ENCODE assay signal across 8 mouse cellular contexts in genomic region chr8:84846094-84846721, GRCm38 (mm10). TPM values are rescaled to one million over a fixed set of nuclear protein-coding genes. Genes with fewer than 3 reads are reported as not detected.
A peak's percentile ranks its signal among the peaks of the same experiment; 100 is the strongest.
DNase-seq lines count a peak whose midpoint lies in the region; ATAC-seq and TF ChIP-seq lines count a peak whose summit lies in the region.

No protein-coding gene starts in this region.

- TF ChIP-seq EP300 in CH12.LX (IDR thresholded peaks at IDR 0.05; ENCODE audit: low read length) = no peak; the same call in 1 of the 2 replicates

- peaks cover 31% of the 10 kb centered on the region for H3K79me2 ChIP-seq in CH12.LX (replicated peaks; ENCODE audit: control insufficient read depth, extremely low read depth, insufficient read depth, poor library complexity, severe bottlenecking)

- H3K27ac ChIP-seq in heart, embryonic 13.5 days (replicated peaks) = peak overlapping the region; percentile 84
- peak overlapping the region; percentile 48 for H3K27ac ChIP-seq in CH12.LX (ENCODE audit: insufficient read depth, low read depth)
- peak overlapping the region; percentile 79 for H3K27ac ChIP-seq in embryonic facial prominence, embryonic 12.5 days
- H3K27ac ChIP-seq in neural tube, embryonic 13.5 days (replicated peaks) = peak overlapping the region; percentile 92

- peaks cover 46% of the 10 kb centered on the region for H3K36me3 ChIP-seq in heart, embryonic 13.5 days
- peaks cover 39 to 47% of the 10 kb centered on the region in 2 experiments for H3K36me3 ChIP-seq in CH12.LX (replicated peaks in 1 of 2; ENCODE audit: control insufficient read depth in 1 of 2, insufficient read depth in 1 of 2, low read length in 1 of 2)
- peaks cover 42% of the 10 kb centered on the region for H3K36me3 ChIP-seq in embryonic facial prominence, embryonic 12.5 days
- peaks cover 42% of the 10 kb centered on the region for H3K36me3 ChIP-seq in neural tube, embryonic 13.5 days

- no peak for TF ChIP-seq CTCF in CH12.LX (conservative IDR thresholded peaks at IDR 0.05 in 1 of 2, IDR thresholded peaks at IDR 0.05 in 1 of 2; ENCODE audit: low read depth in 2 of 2, low read length in 2 of 2)

- peak; percentile 5; the same call in 1 of the 2 replicates for ATAC-seq in heart, embryonic 13.5 days (ENCODE audit: extremely low read depth, insufficient number of reproducible peaks, low FRiP score, low TSS enrichment)
- peak; percentile 31 for ATAC-seq in embryonic facial prominence, embryonic 12.5 days (ENCODE audit: insufficient number of reproducible peaks, insufficient read depth, low FRiP score, low TSS enrichment)
- peak; percentile 3 for ATAC-seq in inflammation-experienced regulatory T-cells, adult 6 months
- peak; percentile 36 for ATAC-seq in neural tube, embryonic 13.5 days (ENCODE audit: low read depth)

- no peaks in the 10 kb centered on the region for H3K9me3 ChIP-seq in heart, embryonic 13.5 days
- H3K9me3 ChIP-seq in CH12.LX (replicated peaks; ENCODE audit: low read length) = no peaks in the 10 kb centered on the region
- no peaks in the 10 kb centered on the region for H3K9me3 ChIP-seq in embryonic facial prominence, embryonic 12.5 days
- no peaks in the 10 kb centered on the region for H3K9me3 ChIP-seq in neural tube, embryonic 13.5 days

- no peaks in the 10 kb centered on the region for H3K27me3 ChIP-seq in heart, embryonic 13.5 days (replicated peaks)
- no peaks in the 10 kb centered on the region for H3K27me3 ChIP-seq in CH12.LX (replicated peaks)
- no peaks in the 10 kb centered on the region for H3K27me3 ChIP-seq in embryonic facial prominence, embryonic 12.5 days
- no peaks in the 10 kb centered on the region for H3K27me3 ChIP-seq in neural tube, embryonic 13.5 days

- H3K4me1 ChIP-seq in heart, embryonic 13.5 days = peaks cover 48% of the 10 kb centered on the region
- peaks cover 13 to 43% of the 10 kb centered on the region in 2 experiments for H3K4me1 ChIP-seq in CH12.LX (ENCODE audit: control insufficient read depth in 1 of 2, insufficient read depth in 2 of 2)
- peaks cover 30% of the 10 kb centered on the region for H3K4me1 ChIP-seq in embryonic facial prominence, embryonic 12.5 days
- H3K4me1 ChIP-seq in neural tube, embryonic 13.5 days (replicated peaks) = peaks cover 42% of the 10 kb centered on the region

- DNase-seq in heart, postnatal 25 days (ENCODE audit: low spot score) = no peak
- DNase-seq in CH12.LX (ENCODE audit: extremely low read depth) = no peak
- DNase-seq in spleen, postnatal 4 days (ENCODE audit: low spot score in 2 of 2) = no peak
- no peak for DNase-seq in left cerebral cortex, adult 18-20 months (ENCODE audit: low spot score in 2 of 2)

- under 1% methylated on average over 30 of the region's 30 CpGs for WGBS in heart, embryonic 13.5 days
- WGBS in embryonic facial prominence, embryonic 12.5 days = under 1% methylated on average over 30 of the region's 30 CpGs
- 0% methylated on average over 30 of the region's 30 CpGs for WGBS in neural tube, embryonic 13.5 days

- in situ Hi-C loops in CH12.LX (cut with MboI; ENCODE audit: low pct_ligation_motif_present, low pct_unique_long_range_greater_than_20kb, low sequenced_read_pairs) = loop anchor here (5.0 kb wide), 1 partner anchor 41 kb away; no protein-coding TSS in a partner anchor

- peak overlapping the region; percentile 97 for H3K4me3 ChIP-seq in heart, embryonic 13.5 days
- peak overlapping the region; percentile 80 to 98 (median 89) for H3K4me3 ChIP-seq in CH12.LX (replicated peaks in 1 of 3; ENCODE audit: low read depth in 2 of 3, low read length in 2 of 3, poor library complexity in 1 of 3)
- H3K4me3 ChIP-seq in embryonic facial prominence, embryonic 12.5 days = peak overlapping the region; percentile 93
- H3K4me3 ChIP-seq in neural tube, embryonic 13.5 days = peak overlapping the region; percentile 92

- no peak for TF ChIP-seq POLR2A in CH12.LX (IDR thresholded peaks at IDR 0.05; ENCODE audit: low read depth, low read length)

- no peak for TF ChIP-seq RAD21 in CH12.LX (IDR thresholded peaks at IDR 0.05; ENCODE audit: low read depth, low read length)

- dilution Hi-C loops in CH12.LX (cut with MboI; ENCODE audit: extremely low pct_ligation_motif_present, extremely low pct_unique_long_range_greater_than_20kb, low sequenced_read_pairs) = no loop called here

- intact Hi-C loops in heart, postnatal 25 days (cut with DNase I) = loop anchor here (5.0 kb wide), 1 partner anchor 1239 kb away; the partner anchor contains the start of genes Dnajb1 and Tecr

- H3K9ac ChIP-seq in heart, embryonic 13.5 days = peak overlapping the region; percentile 98
- peak overlapping the region; percentile 85 for H3K9ac ChIP-seq in CH12.LX (ENCODE audit: insufficient read depth, low read depth)
- H3K9ac ChIP-seq in embryonic facial prominence, embryonic 12.5 days = peak overlapping the region; percentile 91
- H3K9ac ChIP-seq in neural tube, embryonic 13.5 days = peak overlapping the region; percentile 96

- H3K4me2 ChIP-seq in heart, embryonic 13.5 days = peak overlapping the region; percentile 92
- H3K4me2 ChIP-seq in CH12.LX (ENCODE audit: insufficient read depth, low read depth, poor library complexity, severe bottlenecking) = peak overlapping the region; percentile 64
- peak overlapping the region; percentile 76 for H3K4me2 ChIP-seq in embryonic facial prominence, embryonic 12.5 days (replicated peaks)
- peak overlapping the region; percentile 90 for H3K4me2 ChIP-seq in neural tube, embryonic 13.5 days

TF ChIP-seq in CH12.LX, 34 proteins besides CTCF, POLR2A, EP300 and RAD21 (continues in another document):
- TF ChIP-seq ZNF384 (IDR thresholded peaks at IDR 0.05; ENCODE audit: low read depth, low read length) (no peak), ETS1 (conservative IDR thresholded peaks at IDR 0.05; ENCODE audit: low read depth, low read length) (no peak), POLR2AphosphoS2 (IDR thresholded peaks at IDR 0.05; ENCODE audit: low read depth, low read length) (no peak)

RNA-seq across cellular contexts. Expression of gene Calr, which starts 0.5 kb away (rescaled TPM):
- polyA plus RNA-seq in heart, embryonic 13.5 days (2015; fragmentation: Nextera tagmentation; extraction: Ambion mirVana) = 711 and 772 TPM in 2 replicates
- total RNA-seq in heart, postnatal 25 days (2021) = 100 to 1,000 TPM; 365 to 441 TPM
- 395 and 738 TPM in 2 replicates for total RNA-seq in CH12.LX (2012; rRNA removed)
- total RNA-seq in CH12.LX (2014; rRNA removed) = 627 and 669 TPM in 2 replicates
- 1,181 and 1,636 TPM in 2 replicates for polyA plus RNA-seq in CH12.LX (2012; ENCODE audit: insufficient read length, low read depth)
- polyA plus RNA-seq in embryonic facial prominence, embryonic 12.5 days (2016; fragmentation: Nextera tagmentation; extraction: Ambion mirVana) = 919 and 944 TPM in 2 replicates
- 100 to 1,000 TPM; 278 to 341 (median 290) TPM for polyA plus RNA-seq in inflammation-experienced regulatory T-cells, adult 6 months (2017; shearing (Covaris generic))
- polyA plus RNA-seq in neural tube, embryonic 13.5 days (2015; fragmentation: Nextera tagmentation; extraction: Ambion mirVana) = 766 and 971 TPM in 2 replicates
- 100 to 1,000 TPM; 456 to 475 TPM for total RNA-seq in left cerebral cortex, adult 18-20 months (2021)

RNA-seq across cellular contexts. Expression of gene Rad23a, which starts 5.7 kb away (rescaled TPM):
- 108 and 123 TPM in 2 replicates for polyA plus RNA-seq in heart, embryonic 13.5 days (2015; fragmentation: Nextera tagmentation; extraction: Ambion mirVana)
- 10 to 100 TPM; 80.8 to 81.1 TPM for total RNA-seq in heart, postnatal 25 days (2021)
- total RNA-seq in CH12.LX (2012; rRNA removed) (87.0 and 115 TPM in 2 replicates), CH12.LX (2014; rRNA removed) (66.4 and 66.5 TPM in 2 replicates)
- polyA plus RNA-seq in CH12.LX (2012; ENCODE audit: insufficient read length, low read depth) = 135 and 143 TPM in 2 replicates
- polyA plus RNA-seq in embryonic facial prominence, embryonic 12.5 days (2016; fragmentation: Nextera tagmentation; extraction: Ambion mirVana) = 96.0 TPM in 2 replicates
- 100 to 1,000 TPM; 128 to 152 (median 145) TPM for polyA plus RNA-seq in inflammation-experienced regulatory T-cells, adult 6 months (2017; shearing (Covaris generic))
- 69.9 and 74.2 TPM in 2 replicates for polyA plus RNA-seq in neural tube, embryonic 13.5 days (2015; fragmentation: Nextera tagmentation; extraction: Ambion mirVana)
- 10 to 100 TPM; 78.9 to 79.8 TPM for total RNA-seq in left cerebral cortex, adult 18-20 months (2021)

RNA-seq across cellular contexts. Expression of gene Farsa, which starts 10.6 kb away (rescaled TPM):
- polyA plus RNA-seq in heart, embryonic 13.5 days (2015; fragmentation: Nextera tagmentation; extraction: Ambion mirVana) = 58.3 and 63.1 TPM in 2 replicates
- total RNA-seq in heart, postnatal 25 days (2021) = 10 to 100 TPM; 24.7 to 25.5 TPM
- total RNA-seq in CH12.LX (2012; rRNA removed) (142 and 165 TPM in 2 replicates), CH12.LX (2014; rRNA removed) (144 and 146 TPM in 2 replicates)
- 175 and 192 TPM in 2 replicates for polyA plus RNA-seq in CH12.LX (2012; ENCODE audit: insufficient read length, low read depth)
- 106 and 108 TPM in 2 replicates for polyA plus RNA-seq in embryonic facial prominence, embryonic 12.5 days (2016; fragmentation: Nextera tagmentation; extraction: Ambion mirVana)
- polyA plus RNA-seq in inflammation-experienced regulatory T-cells, adult 6 months (2017; shearing (Covaris generic)) = 10 to 100 TPM; 48.1 to 76.0 (median 58.3) TPM
- 102 and 104 TPM in 2 replicates for polyA plus RNA-seq in neural tube, embryonic 13.5 days (2015; fragmentation: Nextera tagmentation; extraction: Ambion mirVana)
- 10 to 100 TPM; 45.8 to 48.2 TPM for total RNA-seq in left cerebral cortex, adult 18-20 months (2021)

RNA-seq across cellular contexts. Expression of gene Gadd45gip1, which starts 14.9 kb away (rescaled TPM):
- 50.2 and 52.3 TPM in 2 replicates for polyA plus RNA-seq in heart, embryonic 13.5 days (2015; fragmentation: Nextera tagmentation; extraction: Ambion mirVana)
- 10 to 100 TPM; 28.9 to 30.0 TPM for total RNA-seq in heart, postnatal 25 days (2021)
- total RNA-seq in CH12.LX (2012; rRNA removed) (53.6 and 59.7 TPM in 2 replicates), CH12.LX (2014; rRNA removed) (56.6 and 56.9 TPM in 2 replicates)
- 56.6 and 57.6 TPM in 2 replicates for polyA plus RNA-seq in CH12.LX (2012; ENCODE audit: insufficient read length, low read depth)
- polyA plus RNA-seq in embryonic facial prominence, embryonic 12.5 days (2016; fragmentation: Nextera tagmentation; extraction: Ambion mirVana) = 46.7 and 46.8 TPM in 2 replicates
- 10 to 100 TPM; 14.6 to 16.7 (median 16.1) TPM for polyA plus RNA-seq in inflammation-experienced regulatory T-cells, adult 6 months (2017; shearing (Covaris generic))
- polyA plus RNA-seq in neural tube, embryonic 13.5 days (2015; fragmentation: Nextera tagmentation; extraction: Ambion mirVana) = 35.1 and 39.8 TPM in 2 replicates
- 10 to 100 TPM; 26.6 to 28.5 TPM for total RNA-seq in left cerebral cortex, adult 18-20 months (2021)

RNA-seq across cellular contexts. Expression of gene Dand5, which starts 23.6 kb away (rescaled TPM):
- polyA plus RNA-seq in heart, embryonic 13.5 days (2015; fragmentation: Nextera tagmentation; extraction: Ambion mirVana) = 6.3 and 6.6 TPM in 2 replicates
- 10 to 100 TPM in 1 of 2 experiments, 1 to 10 TPM in 1; 9.6 to 10.3 TPM for total RNA-seq in heart, postnatal 25 days (2021)
- total RNA-seq in CH12.LX (2012; rRNA removed) = 1.7 TPM in 2 replicates
- 1.4 and 1.8 TPM in 2 replicates for total RNA-seq in CH12.LX (2014; rRNA removed)
- 1.5 and 1.7 TPM in 2 replicates for polyA plus RNA-seq in CH12.LX (2012; ENCODE audit: insufficient read length, low read depth)
- 5.3 and 5.5 TPM in 2 replicates for polyA plus RNA-seq in embryonic facial prominence, embryonic 12.5 days (2016; fragmentation: Nextera tagmentation; extraction: Ambion mirVana)
- 1 to 10 TPM; 4.7 to 5.6 (median 5.4) TPM for polyA plus RNA-seq in inflammation-experienced regulatory T-cells, adult 6 months (2017; shearing (Covaris generic))
- 12.3 and 12.8 TPM in 2 replicates for polyA plus RNA-seq in neural tube, embryonic 13.5 days (2015; fragmentation: Nextera tagmentation; extraction: Ambion mirVana)
- total RNA-seq in left cerebral cortex, adult 18-20 months (2021) = 10 to 100 TPM; 10.2 to 10.8 TPM
